Mouse (Mus musculus) heart, embryonic 10.5 days (tissue): ENCODE results near the gene Tmem220. TPM values are rescaled to one million over a fixed set of nuclear protein-coding genes. Genes with fewer than 3 reads are reported as not detected.

Experiments used
- DNase-seq: peaks from one replicate; pipeline ENCODE4 v3.0.0-alpha.2; 2017; ENCODE audit warnings: low spot score
- H3K27ac ChIP-seq: fragments of 300-500 bp; sonication (generic); 2 replicates; pipeline ENCODE4 v1.5.1; 2016; ENCODE audit warnings: mild to moderate bottlenecking
- H3K27me3 ChIP-seq: fragments of 300-500 bp; sonication (generic); 2 replicates; pipeline ENCODE4 v1.6.1; 2016; ENCODE audit warnings: mild to moderate bottlenecking; ENCODE audit not compliant: poor library complexity, insufficient read depth, severe bottlenecking
- H3K36me3 ChIP-seq: fragments of 300-500 bp; sonication (generic); 2 replicates; pipeline ENCODE4 v1.6.1; 2016; ENCODE audit warnings: mild to moderate bottlenecking, moderate library complexity
- H3K4me1 ChIP-seq: fragments of 300-500 bp; sonication (generic); 2 replicates; pipeline ENCODE4 v1.6.1; 2016; ENCODE audit warnings: mild to moderate bottlenecking
- H3K4me3 ChIP-seq: fragments of 300-500 bp; sonication (generic); 2 replicates; pipeline ENCODE4 v1.5.1; 2016; ENCODE audit warnings: mild to moderate bottlenecking, moderate library complexity
- H3K9me3 ChIP-seq: fragments of 300-500 bp; sonication (generic); 2 replicates; pipeline ENCODE4 v1.6.1; 2016; ENCODE audit warnings: mild to moderate bottlenecking, moderate library complexity
- WGBS: fragments of 180-500 bp; shearing (Covaris S2); methylation state at CpG from one replicate; pipeline ENCODE4 v1.1.7; 2016; 5-methylcytosine and 5-hydroxymethylcytosine counted together
- polyA plus RNA-seq: library from polyadenylated mRNA; unstranded; fragments of >200 nt; fragmentation: Nextera tagmentation; extraction: Ambion mirVana; gene quantifications from 2 replicates; pipeline ENCODE4 v1.2.1, GENCODE M21; 2016

Gene Tmem220
- polyA plus RNA-seq, 1 experiment from 2014 or later: 1.8 TPM

DNA sequence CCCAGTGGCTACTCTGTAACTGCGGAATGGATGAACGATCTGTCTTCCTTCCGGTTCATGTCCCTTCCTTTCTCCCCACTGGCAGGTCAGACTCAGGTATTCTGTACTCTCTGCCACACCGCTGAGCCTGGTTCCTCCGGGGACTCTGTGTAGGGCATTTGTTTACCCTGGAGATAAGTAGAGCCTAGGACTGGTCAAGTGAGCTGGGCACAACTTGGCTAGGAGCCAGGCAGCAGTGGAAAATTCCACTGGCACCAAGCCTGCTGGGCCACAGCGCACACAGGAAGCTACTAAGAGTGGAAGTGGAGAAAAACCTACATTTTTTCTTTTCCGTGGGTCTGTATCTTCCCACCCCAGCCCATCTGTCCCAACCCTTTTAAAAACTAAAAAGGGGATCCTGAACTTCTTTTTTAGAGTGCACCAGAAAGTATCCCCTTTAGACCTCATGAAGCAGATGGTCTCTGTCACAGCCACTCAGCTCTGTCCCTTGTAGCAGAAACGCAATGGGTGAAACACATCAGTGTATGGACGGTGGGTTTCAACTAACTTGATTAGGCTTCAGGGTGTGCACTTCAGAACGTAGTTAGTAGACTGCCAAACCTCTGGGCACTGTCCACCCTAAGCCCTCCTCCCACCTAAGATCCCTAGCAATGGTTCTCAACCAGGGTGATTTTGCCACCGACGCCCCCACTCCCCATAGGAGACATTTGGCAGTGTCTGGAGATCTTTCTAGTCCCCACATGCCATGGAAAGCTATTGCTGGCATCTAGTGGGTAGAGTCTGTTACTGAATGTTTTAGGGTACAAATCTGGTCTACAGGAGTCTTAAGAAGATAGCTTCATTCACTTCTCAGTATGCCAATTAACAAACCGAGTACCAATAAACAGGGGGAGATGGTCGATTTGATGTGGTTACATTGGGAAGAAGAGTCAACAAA, 26.2 kb upstream of the Tmem220 start:
- peaks cover 12% of the 10 kb centered on the region; the same call in 1 of the 2 replicates for H3K27me3 ChIP-seq
- no peak overlapping the region for H3K4me3 ChIP-seq
- 67% methylated on average over 14 of the region's 14 CpGs for WGBS

DNA sequence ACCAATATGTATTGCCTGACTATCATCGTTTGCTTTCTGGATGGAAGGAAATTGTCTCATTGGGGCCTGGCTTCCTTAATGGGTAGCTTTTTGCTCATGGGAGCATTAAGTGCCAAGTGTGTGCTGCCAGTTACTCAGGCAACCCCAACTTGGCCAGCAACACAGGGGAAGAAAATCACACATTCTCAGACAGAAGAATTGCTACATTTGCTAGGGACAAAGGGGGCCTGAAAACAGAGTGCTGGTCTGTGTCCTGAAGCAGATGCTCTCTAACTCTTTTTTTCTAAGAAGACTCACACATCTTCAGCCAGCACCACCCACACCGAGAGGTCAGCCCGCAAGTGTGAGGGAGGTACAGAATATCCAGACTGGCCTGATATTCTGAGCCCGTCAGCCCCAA, 24.3 kb upstream of the Tmem220 start:
- peaks cover 7% of the 10 kb centered on the region; the same call in 1 of the 2 replicates for H3K4me1 ChIP-seq
- WGBS: 73% methylated on average over 4 of the region's 4 CpGs
- H3K27ac ChIP-seq: no peak overlapping the region

More for the DNA sequence above, 26.2 kb upstream of the Tmem220 start:
- Histone ChIP-seq H3K36me3 (no peaks in the 10 kb centered on the region), H3K4me1 (peaks cover 7% of the 10 kb centered on the region; the same call in 1 of the 2 replicates), H3K27ac (no peak overlapping the region), H3K9me3 (no peaks in the 10 kb centered on the region)
- DNase-seq: no peak

DNA sequence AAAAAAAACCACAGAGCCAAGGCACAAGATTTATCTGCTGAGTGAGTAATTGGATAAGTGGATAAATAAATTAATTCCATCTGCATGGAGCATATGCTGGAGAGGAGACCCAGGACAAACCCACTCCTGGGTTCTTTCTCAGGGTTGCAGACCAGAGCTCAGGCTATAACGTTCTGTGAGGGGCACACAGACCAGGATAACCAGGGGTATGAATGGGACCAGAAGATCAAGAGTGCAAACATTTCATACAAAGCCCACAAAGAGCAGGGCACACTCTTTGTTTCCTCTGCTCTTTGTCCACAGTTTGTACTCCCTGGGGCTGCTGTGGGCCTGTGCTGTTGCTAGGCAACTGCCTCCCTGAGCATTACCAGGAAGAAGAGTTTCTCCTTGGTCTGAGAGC, 23.2 kb upstream of the Tmem220 start:
- Histone ChIP-seq H3K36me3 (no peaks in the 10 kb centered on the region), H3K27ac (no peak overlapping the region), H3K27me3 (peaks cover 12% of the 10 kb centered on the region; the same call in 1 of the 2 replicates), H3K9me3 (no peaks in the 10 kb centered on the region), H3K4me3 (no peak overlapping the region), H3K4me1 (peaks cover 7% of the 10 kb centered on the region; the same call in 1 of the 2 replicates)
- DNase-seq: no peak
- 60% methylated on average over 1 of the region's 1 CpGs for WGBS

More for the DNA sequence above, 24.3 kb upstream of the Tmem220 start:
- DNase-seq: no peak
- Histone ChIP-seq H3K27me3 (peaks cover 12% of the 10 kb centered on the region; the same call in 1 of the 2 replicates), H3K9me3 (no peaks in the 10 kb centered on the region), H3K4me3 (no peak overlapping the region), H3K36me3 (no peaks in the 10 kb centered on the region)

DNA sequence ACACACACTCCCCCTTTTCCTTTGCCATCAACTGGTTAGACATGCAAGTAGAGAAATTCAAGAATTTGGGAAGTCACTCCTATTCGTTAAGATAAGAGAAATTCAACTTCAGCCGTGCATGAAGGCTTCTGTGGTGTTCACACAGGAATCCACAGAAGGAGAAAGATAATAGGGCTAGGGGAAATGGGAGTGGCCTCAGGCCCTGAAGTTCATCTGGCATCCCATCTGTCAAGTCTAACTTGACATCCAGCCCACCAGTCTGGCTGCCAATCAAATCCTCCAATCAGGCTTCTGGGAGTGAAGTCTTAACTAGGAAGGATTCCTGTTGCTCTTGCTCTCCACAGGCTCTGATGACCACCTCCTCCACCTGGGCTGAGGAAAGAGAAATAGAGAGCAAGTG, 22.0 kb upstream of the Tmem220 start:
- H3K36me3 ChIP-seq: no peaks in the 10 kb centered on the region
- peaks cover 13% of the 10 kb centered on the region; the same call in 1 of the 2 replicates for H3K27me3 ChIP-seq
- H3K4me3 ChIP-seq: no peak overlapping the region
- 45% methylated on average over 2 of the region's 2 CpGs for WGBS
- no peak overlapping the region for H3K27ac ChIP-seq
- DNase-seq: no peak
- H3K4me1 ChIP-seq: peaks cover 7% of the 10 kb centered on the region; the same call in 1 of the 2 replicates
- H3K9me3 ChIP-seq: no peaks in the 10 kb centered on the region

DNA sequence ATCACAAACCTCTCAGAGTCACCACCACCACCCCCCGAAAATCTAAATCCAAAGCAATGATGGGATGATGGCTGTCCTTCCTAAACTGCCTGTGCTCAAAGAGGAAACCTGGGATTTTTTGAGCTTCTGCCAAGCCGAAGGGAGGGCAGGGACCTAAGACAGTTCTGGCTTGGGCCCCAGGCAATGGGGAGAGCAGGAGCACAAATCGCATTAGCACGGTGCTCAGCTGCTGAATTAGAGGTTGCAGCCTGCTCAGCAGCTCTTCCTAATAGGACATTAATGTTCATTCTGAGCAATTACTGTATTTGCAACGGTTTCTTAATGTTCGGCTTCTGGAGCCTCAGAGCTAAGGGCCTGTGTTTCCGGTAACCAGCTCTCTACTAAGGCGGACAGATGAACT, 17.0 kb upstream of the Tmem220 start:
- Histone ChIP-seq H3K4me1 (peaks cover 11% of the 10 kb centered on the region), H3K9me3 (no peaks in the 10 kb centered on the region), H3K27me3 (peaks cover 8% of the 10 kb centered on the region; the same call in 1 of the 2 replicates), H3K36me3 (no peaks in the 10 kb centered on the region), H3K4me3 (no peak overlapping the region), H3K27ac (no peak overlapping the region)
- DNase-seq: no peak
- WGBS: 87% methylated on average over 8 of the region's 8 CpGs

DNA sequence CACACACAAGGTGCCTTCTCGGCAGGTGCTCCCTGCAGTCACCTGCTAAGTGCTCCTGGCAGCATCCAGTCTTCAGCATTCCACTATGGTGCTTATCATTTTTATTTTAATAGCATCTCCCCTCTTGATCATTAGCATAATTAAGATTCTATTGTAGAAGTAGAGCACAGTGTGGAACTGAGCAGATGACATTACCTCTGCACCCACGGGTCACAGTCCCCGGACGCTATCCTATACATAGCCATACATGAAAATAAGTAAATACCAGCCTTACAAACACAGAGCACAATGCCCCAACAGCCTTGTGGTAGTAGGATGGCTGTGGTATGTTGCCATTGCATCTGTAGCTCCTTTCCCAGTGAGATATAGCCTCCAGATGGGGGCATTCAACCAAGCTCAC, 16.4 kb upstream of the Tmem220 start:
- Histone ChIP-seq H3K27me3 (peaks cover 8% of the 10 kb centered on the region; the same call in 1 of the 2 replicates), H3K27ac (no peak overlapping the region), H3K36me3 (no peaks in the 10 kb centered on the region), H3K4me3 (no peak overlapping the region), H3K9me3 (no peaks in the 10 kb centered on the region), H3K4me1 (peaks cover 11% of the 10 kb centered on the region)
- WGBS: 87% methylated on average over 4 of the region's 4 CpGs
- DNase-seq: no peak

DNA sequence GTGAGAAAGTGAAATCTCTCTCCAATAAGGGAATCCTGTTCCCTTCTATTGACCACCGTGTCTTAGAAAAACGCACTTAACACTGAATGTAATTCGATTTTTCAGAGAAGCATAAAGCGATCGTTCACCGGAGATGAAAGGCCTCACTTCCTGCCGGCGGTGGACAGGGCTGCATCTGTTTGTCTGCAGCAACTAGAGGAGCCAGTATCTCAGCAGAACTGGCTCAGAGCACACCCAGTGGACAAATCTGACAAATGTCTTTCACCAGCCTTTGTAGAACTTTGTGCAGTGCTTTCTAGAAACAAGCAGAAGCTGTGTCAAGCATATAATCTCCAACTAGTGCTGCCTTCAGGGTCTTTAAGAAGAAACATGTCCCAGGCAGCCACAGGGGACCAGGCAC, 14.5 kb upstream of the Tmem220 start:
- 19% methylated on average over 8 of the region's 8 CpGs for WGBS
- no peak for DNase-seq
- H3K27ac ChIP-seq: peak overlapping the region; percentile 44

DNA sequence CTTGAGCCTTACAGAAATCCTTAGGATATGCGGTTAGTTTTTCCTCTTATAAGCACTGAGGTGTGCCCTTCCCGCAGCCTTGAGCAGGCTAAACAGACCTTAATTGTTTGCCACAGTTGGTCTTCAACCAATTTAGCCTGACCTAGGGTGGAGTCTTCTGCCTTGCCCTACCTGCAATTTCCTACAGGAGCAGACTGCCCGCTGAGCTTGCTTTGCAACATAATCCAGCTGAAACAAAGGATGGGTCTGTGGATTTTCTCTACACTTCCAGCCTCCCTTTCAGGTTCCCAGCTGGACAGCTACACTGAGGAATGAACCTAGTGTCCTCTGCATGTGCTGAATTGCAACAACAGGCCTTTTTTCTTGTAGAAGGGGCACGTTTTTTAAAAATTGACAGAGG, 13.3 kb upstream of the Tmem220 start:
- Histone ChIP-seq H3K27ac (no peak overlapping the region), H3K9me3 (no peaks in the 10 kb centered on the region), H3K36me3 (no peaks in the 10 kb centered on the region), H3K4me3 (no peak overlapping the region), H3K4me1 (peaks cover 11% of the 10 kb centered on the region), H3K27me3 (peaks cover 8% of the 10 kb centered on the region)
- no peak for DNase-seq
- WGBS: 50% methylated on average over 4 of the region's 4 CpGs

More for the DNA sequence above, 14.5 kb upstream of the Tmem220 start:
- no peaks in the 10 kb centered on the region for H3K9me3 ChIP-seq
- no peaks in the 10 kb centered on the region for H3K36me3 ChIP-seq
- H3K4me3 ChIP-seq: 0 out of 2 replicates have a peak overlapping the region, but pooled peaks have one; percentile 9
- H3K27me3 ChIP-seq: peaks cover 8% of the 10 kb centered on the region; the same call in 1 of the 2 replicates
- H3K4me1 ChIP-seq: peaks cover 11% of the 10 kb centered on the region

DNA sequence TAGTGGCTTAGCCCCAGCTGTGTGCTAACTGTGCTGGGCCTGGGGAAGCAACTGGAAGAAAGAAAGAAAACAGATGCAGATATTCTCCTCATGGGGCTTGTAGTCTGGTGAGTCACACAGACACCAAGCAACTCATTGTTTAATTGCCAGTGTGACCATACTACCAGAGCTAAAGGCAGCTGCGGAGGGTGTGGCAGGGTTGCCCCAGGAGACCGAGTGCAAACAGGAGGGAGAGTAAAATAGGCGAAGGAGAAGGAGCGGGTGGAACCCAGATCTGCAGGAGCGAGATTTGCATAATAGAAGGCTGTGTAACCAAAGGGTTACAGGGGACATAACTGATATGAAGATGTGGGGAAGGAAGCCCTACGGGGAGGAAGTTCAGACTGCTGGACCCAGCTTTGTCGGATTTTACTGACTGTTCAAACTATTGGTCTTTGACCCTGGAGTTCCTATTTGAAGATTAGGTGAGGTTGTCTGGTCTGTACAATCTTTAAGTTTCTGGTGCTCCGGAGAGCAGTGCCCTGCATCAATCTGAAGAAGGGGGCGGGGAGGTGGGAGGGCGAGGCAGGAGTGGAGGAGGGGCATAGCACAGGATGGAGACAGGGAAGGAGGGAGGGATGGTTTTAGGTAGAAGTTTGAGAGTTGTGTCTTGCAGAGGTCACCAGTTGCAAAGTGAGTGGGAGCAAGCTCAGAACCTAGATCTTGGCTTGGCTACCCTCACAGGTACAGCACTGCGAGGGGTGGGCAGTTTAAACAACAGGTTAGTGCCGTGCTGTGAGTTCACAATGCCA, 7.0 kb upstream of the Tmem220 start:
- H3K4me3 ChIP-seq: no peak overlapping the region

DNA sequence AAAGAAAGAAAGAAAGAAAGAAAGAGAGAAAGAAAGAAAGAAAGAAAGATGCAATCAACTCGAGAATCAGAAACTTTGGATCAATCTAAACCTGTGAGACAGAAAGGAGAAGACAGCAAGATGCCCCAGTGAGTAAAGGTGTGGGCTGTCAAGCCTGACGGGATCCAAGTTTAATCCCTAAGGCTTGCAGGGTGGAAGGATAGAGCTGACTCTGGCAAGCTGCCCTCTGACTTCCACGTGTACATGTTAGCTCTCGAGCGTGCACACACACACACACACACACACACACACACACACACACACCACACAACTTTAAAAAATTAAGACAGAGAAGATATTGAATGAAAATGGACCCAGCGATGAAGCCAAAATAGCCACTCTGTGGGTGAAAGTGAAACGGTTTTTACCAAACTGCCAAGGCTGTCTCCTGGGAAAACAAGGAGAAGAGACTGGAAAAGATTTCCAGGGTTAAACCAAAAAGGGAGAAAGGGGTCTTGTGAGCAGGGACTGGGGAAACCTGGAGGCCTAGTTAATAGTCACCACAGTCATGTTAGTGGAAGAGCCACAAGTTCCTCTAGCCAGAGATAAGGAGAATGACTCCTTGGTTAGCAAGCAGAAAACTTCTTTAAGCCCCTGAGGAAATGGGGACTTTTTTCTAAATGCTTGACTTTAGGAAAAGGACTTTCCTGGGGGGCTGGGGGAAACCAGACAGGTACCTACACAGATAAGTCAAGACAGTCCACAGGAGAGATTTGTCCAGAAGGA, 5.1 kb upstream of the Tmem220 start:
- Histone ChIP-seq H3K36me3 (no peaks in the 10 kb centered on the region), H3K27me3 (peaks cover 20% of the 10 kb centered on the region), H3K4me3 (no peak overlapping the region), H3K9me3 (no peaks in the 10 kb centered on the region), H3K27ac (no peak overlapping the region), H3K4me1 (peaks cover 18% of the 10 kb centered on the region)
- no peak for DNase-seq
- WGBS: 56% methylated on average over 7 of the region's 7 CpGs

More for the DNA sequence above, 7.0 kb upstream of the Tmem220 start:
- H3K27me3 ChIP-seq: peaks cover 20% of the 10 kb centered on the region
- no peak overlapping the region for H3K27ac ChIP-seq
- H3K9me3 ChIP-seq: no peaks in the 10 kb centered on the region
- peaks cover 18% of the 10 kb centered on the region for H3K4me1 ChIP-seq
- no peaks in the 10 kb centered on the region for H3K36me3 ChIP-seq
- no peak for DNase-seq
- WGBS: 9% methylated on average over 12 of the region's 12 CpGs

DNA sequence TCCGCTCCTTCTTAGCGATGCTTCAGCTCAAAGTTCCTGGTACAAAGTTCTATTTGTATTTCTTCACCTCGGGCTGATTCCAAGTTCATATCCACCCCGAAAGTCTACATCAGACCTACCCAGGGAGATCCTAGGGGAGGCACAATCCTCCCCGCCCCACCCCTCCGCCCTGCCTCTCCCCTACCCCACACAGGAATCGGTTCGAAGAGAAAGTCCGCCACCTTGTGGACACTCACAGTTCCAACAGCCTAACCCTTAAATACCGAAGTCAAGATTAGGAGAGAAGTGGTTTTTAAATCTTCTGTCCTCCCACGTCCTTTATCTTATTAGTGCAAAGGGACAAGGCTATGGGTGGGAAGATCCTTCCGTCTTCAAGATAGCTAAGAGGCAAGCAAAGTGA, 4.0 kb upstream of the Tmem220 start:
- H3K36me3 ChIP-seq: no peaks in the 10 kb centered on the region
- no peaks in the 10 kb centered on the region for H3K9me3 ChIP-seq
- peaks cover 20% of the 10 kb centered on the region for H3K27me3 ChIP-seq
- peaks cover 26% of the 10 kb centered on the region for H3K4me1 ChIP-seq
- DNase-seq: peak; percentile 79
- H3K4me3 ChIP-seq: peak overlapping the region; percentile 39
- WGBS: 4% methylated on average over 12 of the region's 12 CpGs
- H3K27ac ChIP-seq: no peak overlapping the region
